Mouse (Mus musculus) C2C12 (cell line): ENCODE measurements around the gene Grid2. TPM values are rescaled to one million over a fixed set of nuclear protein-coding genes. Genes with fewer than 3 reads are reported as not detected.

Experiments used
- H3K27me3 ChIP-seq: one replicate; pipeline ENCODE4 v1.6.1; 2011; ENCODE audit not compliant: control insufficient read depth, insufficient read depth, insufficient read length
- H3K36me3 ChIP-seq: one replicate; pipeline ENCODE4 v1.6.1; 2011; ENCODE audit not compliant: control insufficient read depth, insufficient read depth
- H3K4me3 ChIP-seq: one replicate; pipeline ENCODE4 v1.5.1; 2011; ENCODE audit warnings: mild to moderate bottlenecking, control low read depth; ENCODE audit not compliant: poor library complexity, insufficient read depth, severe bottlenecking
- H3K79me2 ChIP-seq: one replicate; pipeline ENCODE4 v1.6.1; 2011; ENCODE audit not compliant: control insufficient read depth, insufficient read depth
- H3K79me3 ChIP-seq: one replicate; pipeline ENCODE4 v1.6.1; 2011; ENCODE audit warnings: low read depth, control low read depth
- H3ac ChIP-seq: one replicate; pipeline ENCODE3; 2011; ENCODE audit warnings: low read depth; ENCODE audit not compliant: control insufficient read depth, insufficient read length
- CEBPB ChIP-seq: IDR thresholded peaks from one replicate; pipeline ENCODE4 v1.6.1; 2011; ENCODE audit warnings: low read depth, mild to moderate bottlenecking, control low read depth, moderate library complexity
- CTCF ChIP-seq: IDR thresholded peaks from one replicate; pipeline ENCODE4 v1.5.1; 2011; ENCODE audit not compliant: control insufficient read depth, insufficient read depth, insufficient read length
- FOSL1 ChIP-seq: IDR thresholded peaks from one replicate; pipeline ENCODE4 v1.8.0; 2011; ENCODE audit warnings: mild to moderate bottlenecking, low read length; ENCODE audit not compliant: poor library complexity, insufficient read depth, severe bottlenecking
- MAX ChIP-seq: IDR thresholded peaks from one replicate; pipeline ENCODE4 v1.6.1; 2011; ENCODE audit warnings: mild to moderate bottlenecking, control low read depth
- MYOD1 ChIP-seq: IDR thresholded peaks from one replicate; pipeline ENCODE4 v1.6.1; 2011; ENCODE audit warnings: low read depth; ENCODE audit not compliant: control insufficient read depth, insufficient read length
- MYOG ChIP-seq: IDR thresholded peaks from one replicate; pipeline ENCODE4 v1.6.1; 2011; ENCODE audit not compliant: control insufficient read depth, insufficient read length; ENCODE audit errors: extremely low read depth
- USF1 ChIP-seq: IDR thresholded peaks from one replicate; pipeline ENCODE4 v1.6.1; 2011; ENCODE audit warnings: low read depth, mild to moderate bottlenecking, control low read depth, moderate library complexity
- polyA plus RNA-seq: library from polyadenylated mRNA; unstranded; fragments of >200 nt; fragmentation: generic; extraction: Trizol; gene quantifications from one replicate; pipeline ENCODE4 v1.2.1, GENCODE M21; 2012; ENCODE audit warnings: missing spikeins

Gene Grid2
- polyA plus RNA-seq, 1 experiment: not detected

DNA sequence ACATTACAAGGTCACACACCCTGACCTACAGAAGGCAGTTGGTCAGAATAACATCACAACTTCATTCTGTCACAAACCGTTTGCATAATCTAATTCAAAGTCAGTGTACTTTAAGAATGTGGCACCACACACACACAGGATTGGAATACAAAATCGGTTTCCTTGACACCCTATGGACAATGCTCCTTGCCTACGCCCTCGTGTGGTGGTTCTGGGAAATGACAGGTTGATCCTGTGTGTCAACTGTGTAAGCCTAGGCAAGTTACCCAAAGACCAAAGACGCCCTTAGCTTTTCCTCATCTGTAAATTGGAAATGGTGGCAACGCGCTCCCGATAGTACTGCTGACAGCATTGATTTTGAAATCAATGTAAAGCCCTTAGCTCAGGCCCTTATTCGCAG is 1428.3 kb downstream of the Grid2 start:
- Histone ChIP-seq H3K4me3 (no peak overlapping the region), H3K79me2 (no peaks in the 10 kb centered on the region), H3ac (no peak overlapping the region), H3K36me3 (no peaks in the 10 kb centered on the region), H3K27me3 (no peaks in the 10 kb centered on the region), H3K79me3 (no peaks in the 10 kb centered on the region)
- TF ChIP-seq FOSL1: no peak
- TF ChIP-seq CEBPB: no peak
- TF ChIP-seq MAX: no peak
- no peak for TF ChIP-seq MYOG
- no peak for TF ChIP-seq MYOD1
- no peak for TF ChIP-seq USF1
- TF ChIP-seq CTCF: no peak

DNA sequence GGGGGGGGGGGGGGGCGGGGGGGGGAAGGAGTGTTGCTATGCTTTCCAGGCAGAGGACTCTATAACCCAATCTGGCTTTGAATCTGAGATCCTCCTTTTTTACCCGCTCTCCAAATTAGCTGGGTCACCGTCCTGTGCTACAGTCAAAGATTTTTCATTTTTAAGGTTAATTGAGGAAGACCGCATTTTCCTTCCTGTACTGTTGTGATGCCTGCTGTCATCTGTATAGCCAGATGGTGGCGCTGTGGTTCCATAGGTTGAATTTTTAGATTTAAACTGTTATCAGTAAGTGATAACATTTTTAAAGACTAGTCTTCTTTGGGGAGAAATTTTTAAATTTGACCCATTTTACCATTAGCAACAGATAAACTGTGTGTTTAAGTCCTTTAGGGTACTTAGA is 1429.3 kb downstream of the Grid2 start:
- TF ChIP-seq USF1 (no peak), FOSL1 (no peak), CTCF (no peak), MYOG (no peak), MYOD1 (no peak), MAX (no peak), CEBPB (no peak)
- H3K79me2 ChIP-seq: no peaks in the 10 kb centered on the region

DNA sequence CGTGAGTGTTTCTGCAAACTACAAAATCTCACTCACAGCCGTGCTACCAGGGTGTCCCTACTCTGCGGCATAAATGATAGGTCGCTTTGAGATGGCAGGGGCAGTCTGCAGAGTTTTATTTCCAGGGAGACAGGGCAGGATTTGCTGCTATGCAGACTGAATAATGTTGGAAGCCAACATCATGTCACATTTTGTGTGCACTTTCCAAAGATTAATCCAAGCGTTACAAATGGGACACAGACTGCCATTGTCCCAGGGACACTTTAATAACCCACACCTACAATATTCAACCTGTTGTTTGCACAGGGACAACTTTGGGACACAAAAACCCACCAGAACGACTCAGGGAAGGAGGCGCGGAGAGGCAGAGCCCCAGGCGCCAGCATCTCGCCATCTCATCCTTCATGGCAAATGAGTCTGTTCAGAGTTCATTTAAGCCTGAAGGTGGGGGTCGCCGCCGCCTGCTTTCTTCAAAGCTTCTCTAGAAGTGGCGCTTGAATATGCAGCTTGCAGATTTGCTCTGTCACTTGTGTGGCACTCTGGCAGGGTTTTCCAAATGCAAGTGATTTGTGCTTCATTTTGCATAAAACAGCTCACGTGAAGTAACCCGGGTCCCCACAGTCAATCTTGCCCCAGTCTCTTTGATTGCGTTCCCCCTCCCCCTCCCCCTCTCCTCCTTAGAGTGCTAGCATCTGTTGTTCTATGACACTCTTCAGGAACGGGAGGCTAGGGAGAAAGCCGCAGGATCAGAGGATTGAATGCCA is 1432.7 kb downstream of the Grid2 start:
- no peak overlapping the region for H3ac ChIP-seq
- no peak overlapping the region for H3K4me3 ChIP-seq
- no peaks in the 10 kb centered on the region for H3K27me3 ChIP-seq
- no peaks in the 10 kb centered on the region for H3K79me3 ChIP-seq
- TF ChIP-seq CTCF: no peak
- TF ChIP-seq CEBPB: no peak
- no peak for TF ChIP-seq FOSL1
- TF ChIP-seq MAX: no peak
- no peak for TF ChIP-seq MYOG
- TF ChIP-seq MYOD1: no peak
- no peak for TF ChIP-seq USF1
- H3K79me2 ChIP-seq: no peaks in the 10 kb centered on the region
- no peaks in the 10 kb centered on the region for H3K36me3 ChIP-seq

More for the DNA sequence above, 1429.3 kb downstream of the Grid2 start:
- H3K4me3 ChIP-seq: no peak overlapping the region
- no peak overlapping the region for H3ac ChIP-seq
- no peaks in the 10 kb centered on the region for H3K79me3 ChIP-seq
- H3K36me3 ChIP-seq: no peaks in the 10 kb centered on the region
- no peaks in the 10 kb centered on the region for H3K27me3 ChIP-seq

DNA sequence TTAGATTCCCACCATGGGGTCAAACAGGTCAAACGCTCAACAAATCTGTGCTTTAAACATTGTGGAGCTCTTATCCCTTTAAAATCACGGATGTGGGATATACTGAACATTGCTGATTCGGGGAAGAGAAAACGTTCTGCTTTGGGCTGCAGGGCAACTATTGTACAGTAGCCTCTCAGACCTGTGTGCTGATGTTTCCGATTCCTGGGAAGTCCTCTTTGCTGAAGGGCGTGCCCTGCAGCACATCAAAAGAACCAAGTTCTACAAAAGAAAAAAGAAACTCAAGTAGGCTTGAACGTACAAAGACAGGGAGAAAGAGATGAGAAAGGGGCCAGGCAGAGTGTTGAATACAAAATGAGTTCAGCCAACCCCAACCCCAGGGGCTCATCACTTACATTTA is 1439.0 kb downstream of the Grid2 start:
- Histone ChIP-seq H3ac (no peak overlapping the region), H3K79me3 (no peaks in the 10 kb centered on the region), H3K4me3 (no peak overlapping the region), H3K79me2 (no peaks in the 10 kb centered on the region), H3K27me3 (no peaks in the 10 kb centered on the region), H3K36me3 (no peaks in the 10 kb centered on the region)
- TF ChIP-seq MYOD1 (no peak), CTCF (no peak), USF1 (no peak)

DNA sequence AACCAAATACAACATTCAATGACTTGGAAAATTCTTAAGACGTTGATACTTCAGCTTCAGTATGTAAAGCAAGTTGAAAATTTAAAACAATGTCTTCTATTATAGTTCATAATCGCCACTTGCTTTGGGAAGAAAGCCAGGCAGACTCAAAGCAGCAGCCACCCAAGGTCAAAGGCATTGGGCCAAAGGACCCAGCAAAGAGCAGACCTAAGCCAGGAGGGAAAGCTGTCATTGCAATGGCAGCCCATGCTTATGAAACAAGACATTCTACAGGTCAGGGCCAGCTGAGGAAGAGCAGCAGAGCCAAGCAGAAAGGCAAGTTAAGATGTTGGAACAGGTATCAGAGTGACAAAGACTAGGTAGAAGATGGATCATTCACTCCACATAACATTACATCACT is 1448.0 kb downstream of the Grid2 start:
- H3K79me2 ChIP-seq: no peaks in the 10 kb centered on the region
- H3K27me3 ChIP-seq: no peaks in the 10 kb centered on the region
- no peak for TF ChIP-seq MYOG
- TF ChIP-seq FOSL1: no peak
- no peak for TF ChIP-seq USF1
- TF ChIP-seq CEBPB: no peak
- TF ChIP-seq CTCF: no peak
- no peak for TF ChIP-seq MYOD1
- no peak for TF ChIP-seq MAX
- H3K4me3 ChIP-seq: no peak overlapping the region
- no peaks in the 10 kb centered on the region for H3K36me3 ChIP-seq
- H3K79me3 ChIP-seq: no peaks in the 10 kb centered on the region
- no peak overlapping the region for H3ac ChIP-seq

DNA sequence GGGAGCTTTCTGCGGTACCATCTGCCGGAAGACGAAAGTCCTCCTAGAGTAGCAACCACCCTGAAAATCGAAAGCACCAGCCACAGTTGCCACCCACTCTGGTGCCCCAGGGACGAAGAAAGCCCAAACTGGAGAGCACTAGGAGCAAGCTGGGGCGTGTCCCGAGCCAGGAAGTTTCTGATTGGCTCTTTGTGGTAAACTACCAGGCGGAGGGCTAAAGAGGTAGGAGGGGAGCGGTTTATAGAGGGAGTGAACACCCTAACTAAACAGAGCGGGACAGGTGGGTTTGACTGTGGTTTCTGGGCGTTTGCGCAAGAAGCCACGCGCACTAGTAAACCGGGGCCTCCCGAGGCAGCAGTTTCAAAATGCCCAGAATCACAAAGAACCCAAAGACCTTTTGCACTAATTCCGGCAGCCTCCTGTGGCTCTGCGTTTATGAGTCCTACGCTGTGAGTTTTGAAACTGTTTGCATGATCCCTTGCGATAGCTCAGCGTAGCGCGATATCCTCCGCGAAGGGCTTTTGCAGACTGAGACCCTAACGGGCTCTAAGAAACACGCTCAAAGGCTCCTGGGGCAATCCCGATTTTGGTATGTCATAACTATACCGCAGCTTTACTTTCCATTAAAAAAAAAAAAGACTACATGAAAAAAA is 1472.2 kb downstream of the Grid2 start:
- Histone ChIP-seq H3ac (no peak overlapping the region), H3K4me3 (no peak overlapping the region), H3K79me2 (no peaks in the 10 kb centered on the region), H3K27me3 (peaks cover 12% of the 10 kb centered on the region), H3K79me3 (no peaks in the 10 kb centered on the region), H3K36me3 (no peaks in the 10 kb centered on the region)
- TF ChIP-seq FOSL1 (no peak), MYOG (no peak), CEBPB (peak; percentile 30), CTCF (no peak), USF1 (no peak), MYOD1 (no peak), MAX (no peak)
